Mouse (Mus musculus) thymus, postnatal 25 days (tissue): ENCODE results near the gene Adam6a.
"Not testable (repeated sequence)": the region's sequence is repeated elsewhere in the genome, so short reads cannot be mapped to it uniquely, and the experiment has no call there.

Experiments used
- DNase-seq: peaks from one replicate; pipeline ENCODE4 v3.0.0; 2022

Gene Adam6a

GRCm38 (mm10) chr12:113543608-113544007 lies at the start of gene Adam6a:
TSS of gene Adam6a (plus strand) at chr12:113543908.
- DNase-seq, result not testable (repeated sequence)

GRCm38 (mm10) chr12:113525901-113526300 lies 17.8 kb upstream of the Adam6a start:
- no peak for DNase-seq

- peak; percentile 53 for DNase-seq
These were observed 34.5 kb downstream of the Adam6a start for GRCm38 (mm10) chr12:113578241-113578640.

GRCm38 (mm10) chr12:113588001-113588400 lies 44.3 kb downstream of the Adam6a start:
- DNase-seq, result peak; percentile 11
